Mouse (Mus musculus) liver, postnatal 0 days (tissue): ENCODE results near the gene Sinhcaf.

ENCODE experiments used
- CTCF ChIP-seq: sonication (generic); IDR thresholded peaks from 2 replicates; pipeline ENCODE4 v1.5.1; 2016; ENCODE audit warnings: antibody characterized with exemption, low read depth
- EP300 ChIP-seq: IDR thresholded peaks from 2 replicates; pipeline ENCODE4 v1.6.1; 2016; ENCODE audit warnings: antibody characterized with exemption, low read depth, mild to moderate bottlenecking

DNA sequence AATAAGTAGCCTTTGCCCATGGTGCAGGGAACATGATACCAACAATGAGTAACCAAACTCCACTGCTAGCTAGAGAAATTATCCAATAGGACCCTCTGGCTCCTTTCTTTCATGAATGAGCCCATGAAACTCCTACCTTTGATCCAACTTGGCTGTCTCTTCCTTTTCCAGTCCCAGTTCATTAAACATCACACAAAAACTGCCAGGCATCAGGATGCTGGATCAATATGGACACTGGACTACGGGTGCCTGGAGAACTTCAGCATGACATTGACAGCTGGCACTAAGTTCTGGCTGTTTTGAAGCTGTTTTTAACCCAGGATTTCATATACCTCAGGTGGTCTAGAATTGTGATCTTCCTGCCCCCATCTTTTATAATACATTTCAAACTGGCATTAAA, 28.6 kb downstream of the Sinhcaf start:
- no peak for TF ChIP-seq CTCF
- 0 out of 2 replicates have a peak, but pooled peaks have one; percentile 13 for TF ChIP-seq EP300
